Mouse (Mus musculus) liver, embryonic 14.5 days (tissue): Measurements from ENCODE around the gene Card14. TPM values are rescaled to one million over a fixed set of nuclear protein-coding genes. Genes with fewer than 3 reads are reported as not detected.
A peak's percentile ranks its signal among the peaks of the same experiment; 100 is the strongest.

Experiments
- ATAC-seq: fragments of 200-750 bp; cut with Nextera tagmentation; 2 replicates; pipeline ENCODE4 v1.8.0; 2017; ENCODE audit warnings: moderate number of reproducible peaks, mild to moderate bottlenecking, moderate library complexity; ENCODE audit not compliant: insufficient read depth
- DNase-seq, 3 experiments: peaks; one replicate each; pipeline ENCODE4 v3.0.0-alpha.2; 2012 to 2013; ENCODE audit warnings: low read depth in 3 of 3, low spot score in 3 of 3
- H3K27ac ChIP-seq: fragments of 300-500 bp; sonication (generic); 2 replicates; pipeline ENCODE4 v1.5.1; 2014; ENCODE audit warnings: moderate library complexity, mild to moderate bottlenecking, control low read depth, inconsistent platforms
- H3K27me3 ChIP-seq: fragments of 300-500 bp; sonication (generic); 2 replicates; pipeline ENCODE4 v1.6.1; 2014; ENCODE audit warnings: mild to moderate bottlenecking, low read length, moderate library complexity; ENCODE audit not compliant: control insufficient read depth, insufficient read depth
- H3K36me3 ChIP-seq: fragments of 300-500 bp; sonication (generic); replicated peaks from 2 replicates; pipeline ENCODE4 v1.6.1; 2014; ENCODE audit warnings: low read depth; ENCODE audit not compliant: control insufficient read depth, insufficient read depth
- H3K4me1 ChIP-seq, 2 experiments: fragments of 200-500 bp in 1 of 2; fragments of 300-500 bp in 1 of 2; sonication (generic) in 1 of 2; replicated peaks; 2 replicates each; pipeline ENCODE4 v1.6.1; 2012 to 2014; ENCODE audit warnings: antibody characterized with exemption in 1 of 2, inconsistent platforms in 1 of 2, low read length in 1 of 2; ENCODE audit not compliant: control insufficient read depth in 2 of 2, insufficient read depth in 2 of 2
- H3K4me2 ChIP-seq: fragments of 300-500 bp; sonication (generic); 2 replicates; pipeline ENCODE4 v1.6.1; 2014; ENCODE audit warnings: low read depth, mild to moderate bottlenecking, control low read depth, moderate library complexity
- H3K4me3 ChIP-seq, 2 experiments: fragments of 200-500 bp in 1 of 2; fragments of 300-500 bp in 1 of 2; sonication (generic) in 1 of 2; 2 replicates each; pipeline ENCODE4 v1.5.1; 2012 to 2014; ENCODE audit warnings: low read depth in 2 of 2, low read length in 2 of 2, mild to moderate bottlenecking in 2 of 2, control low read depth in 1 of 2, inconsistent platforms in 1 of 2, moderate library complexity in 1 of 2; ENCODE audit not compliant: insufficient read depth in 1 of 2
- H3K9ac ChIP-seq: fragments of 300-500 bp; sonication (generic); replicated peaks from 2 replicates; pipeline ENCODE4 v1.6.1; 2014; ENCODE audit warnings: mild to moderate bottlenecking, control low read depth, moderate library complexity
- H3K9me3 ChIP-seq: fragments of 300-500 bp; sonication (generic); 2 replicates; pipeline ENCODE4 v1.6.1; 2016; ENCODE audit warnings: low read length, mixed read lengths; ENCODE audit not compliant: control insufficient read depth
- CTCF ChIP-seq: IDR thresholded peaks from 2 replicates; pipeline ENCODE4 v1.5.1; 2016; ENCODE audit warnings: antibody characterized with exemption, low read depth, control low read depth
- EP300 ChIP-seq: IDR thresholded peaks from 2 replicates; pipeline ENCODE4 v1.6.1; 2016; ENCODE audit warnings: antibody characterized with exemption, low read depth
- whole genome bisulfite sequencing: fragments of 180-500 bp; shearing (Covaris S2); extraction: QIAGEN DNeasy Blood & Tissue Kit; methylation state at CpG from one replicate; pipeline ENCODE4 v1.1.7; 2014; ENCODE audit not compliant: insufficient replicate concordance; 5-methylcytosine and 5-hydroxymethylcytosine counted together
- microRNA counts: library from miRNA; unstranded; fragments of <30 nt; microRNA quantifications from one replicate; lab custom pipeline; 2016
- microRNA-seq: library from miRNA; unstranded; fragments of <30 nt; microRNA quantifications from one replicate; pipeline ENCODE4, GENCODE M21; 2016
- polyA plus RNA-seq, 2 experiments: library from polyadenylated mRNA; depleted of rRNA in 1 of 2; stranded (reverse) in 1 of 2; unstranded in 1 of 2; fragments of >200 nt; fragmentation: Nextera tagmentation in 1 of 2; extraction: Ambion mirVana in 1 of 2; gene quantifications; 2 replicates each; pipeline versions ENCODE4 v1.2.1 to v1.2.3; 2012 to 2014

The Card14 gene
- polyA plus RNA-seq, 2 experiments, result 0.17 to 0.18 TPM

DNA sequence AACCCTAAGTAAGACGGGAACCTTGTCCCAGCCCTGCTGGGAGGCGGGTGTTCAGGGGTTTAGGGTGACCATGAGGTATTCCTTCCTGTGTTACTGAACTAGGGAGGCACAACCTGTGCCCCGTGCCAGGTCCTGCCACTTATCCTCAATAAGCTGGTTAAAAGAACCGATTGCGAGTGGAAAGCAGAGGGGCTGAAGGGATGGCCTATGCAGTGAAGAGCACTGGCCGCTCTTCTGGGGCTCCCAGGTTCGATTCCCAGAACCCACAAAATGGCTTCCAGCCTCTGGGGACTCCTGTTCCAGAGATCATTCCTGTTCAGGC is 85.9 kb downstream of the Card14 start:
- Histone ChIP-seq H3K9me3 (no peaks in the 10 kb centered on the region), H3K36me3 (no peaks in the 10 kb centered on the region), H3K9ac (peak overlapping the region; percentile 56), H3K4me3 (peak overlapping the region; percentile 78 to 96), H3K4me2 (peak overlapping the region; percentile 87), H3K27me3 (peaks cover 5% of the 10 kb centered on the region; the same call in 1 of the 2 replicates), H3K4me1 (peaks cover 19 to 28% of the 10 kb centered on the region in 2 experiments), H3K27ac (peak overlapping the region; percentile 4)
- 15% methylated on average over 7 of the region's 7 CpGs for WGBS
- ATAC-seq (no peak), DNase-seq (no peak)
- TF ChIP-seq CTCF, result no peak

DNA sequence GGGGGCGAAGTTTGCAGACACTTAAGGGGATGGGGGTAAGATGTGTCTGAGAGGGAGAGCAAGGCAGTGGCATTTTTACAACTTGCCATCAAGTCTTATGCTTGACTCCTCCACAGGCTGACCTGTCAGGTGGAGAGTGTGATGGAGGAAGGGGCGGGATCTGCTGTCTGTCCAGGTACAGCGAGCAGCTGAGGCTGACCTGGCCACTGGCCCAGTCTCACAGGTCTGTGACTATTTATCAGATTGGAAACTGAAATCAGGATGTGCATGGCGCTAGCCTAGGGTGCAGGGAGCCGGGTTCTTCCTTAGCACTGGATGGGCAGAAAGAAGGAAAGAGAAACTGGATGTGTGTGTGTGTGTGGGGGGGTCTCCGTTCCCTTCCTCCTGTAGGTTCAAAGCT is 86.6 kb downstream of the Card14 start:
- peaks cover 5% of the 10 kb centered on the region; the same call in 1 of the 2 replicates for H3K27me3 ChIP-seq
- DNase-seq, result no peak
- no peak overlapping the region for H3K27ac ChIP-seq
- H3K9me3 ChIP-seq, result no peaks in the 10 kb centered on the region
- WGBS, result 65% methylated on average over 6 of the region's 6 CpGs
- TF ChIP-seq CTCF, result no peak
- no peak for TF ChIP-seq EP300
- H3K9ac ChIP-seq, result no peak overlapping the region; the same call in 1 of the 2 replicates
- no peaks in the 10 kb centered on the region for H3K36me3 ChIP-seq
- peaks cover 19 to 28% of the 10 kb centered on the region in 2 experiments for H3K4me1 ChIP-seq
- peak overlapping the region; percentile 78 to 96; a peak in 3 of 4 replicates for H3K4me3 ChIP-seq
- ATAC-seq, result no peak
- peak overlapping the region; percentile 87 for H3K4me2 ChIP-seq

MicroRNAs encoded within 50 kb of the gene (microRNA counts, 519-probe panel; counts per million panel counts)
- microRNA mmu-miR-1932 (lab: Ali Mortazavi, UCI), result 69.9 counts per million

Small RNAs within 50 kb of the gene (microRNA-seq; reads per million reads assigned to microRNA genes)
- gene Mir1932, result not detected

Other genes with a start within 250 kb of the Card14 start
- gene Cbx4, start 221.5 kb upstream of the Card14 start, polyA plus RNA-seq (2012; rRNA removed), result 1.8 and 3.3 TPM in 2 replicates
- 1.6 and 2.0 TPM in 2 replicates for gene Cbx4, start 221.5 kb upstream of the Card14 start, polyA plus RNA-seq (2014; fragmentation: Nextera tagmentation; extraction: Ambion mirVana)
- gene Tbc1d16, start 79.3 kb upstream of the Card14 start, polyA plus RNA-seq (2012; rRNA removed), result 0.92 and 1.0 TPM in 2 replicates
- 0.58 and 0.76 TPM in 2 replicates for gene Tbc1d16, start 79.3 kb upstream of the Card14 start, polyA plus RNA-seq (2014; fragmentation: Nextera tagmentation; extraction: Ambion mirVana)
- 0.42 and 0.59 TPM in 2 replicates for gene Ccdc40, start 79.2 kb upstream of the Card14 start, polyA plus RNA-seq (2012; rRNA removed)
- gene Ccdc40, start 79.2 kb upstream of the Card14 start, polyA plus RNA-seq (2014; fragmentation: Nextera tagmentation; extraction: Ambion mirVana), result 0.29 and 0.42 TPM in 2 replicates
- gene Gaa, start 39.9 kb upstream of the Card14 start, polyA plus RNA-seq (2012; rRNA removed), result 14.7 and 18.8 TPM in 2 replicates
- gene Gaa, start 39.9 kb upstream of the Card14 start, polyA plus RNA-seq (2014; fragmentation: Nextera tagmentation; extraction: Ambion mirVana), result 11.8 and 14.7 TPM in 2 replicates
- gene Eif4a3, start 7.7 kb upstream of the Card14 start, polyA plus RNA-seq (2012; rRNA removed), result 67.7 and 95.8 TPM in 2 replicates
- 160 and 170 TPM in 2 replicates for gene Eif4a3, start 7.7 kb upstream of the Card14 start, polyA plus RNA-seq (2014; fragmentation: Nextera tagmentation; extraction: Ambion mirVana)
- gene Sgsh, start 47.8 kb downstream of the Card14 start, polyA plus RNA-seq (2012; rRNA removed), result 1.2 and 1.3 TPM in 2 replicates
- 1.3 and 2.2 TPM in 2 replicates for gene Sgsh, start 47.8 kb downstream of the Card14 start, polyA plus RNA-seq (2014; fragmentation: Nextera tagmentation; extraction: Ambion mirVana)
- 1.2 TPM in 2 replicates for gene Slc26a11, start 47.8 kb downstream of the Card14 start, polyA plus RNA-seq (2012; rRNA removed)
- gene Slc26a11, start 47.8 kb downstream of the Card14 start, polyA plus RNA-seq (2014; fragmentation: Nextera tagmentation; extraction: Ambion mirVana), result 1.1 and 1.2 TPM in 2 replicates
- 5.4 and 6.5 TPM in 2 replicates for gene Rnf213, start 85.3 kb downstream of the Card14 start, polyA plus RNA-seq (2012; rRNA removed)
- gene Rnf213, start 85.3 kb downstream of the Card14 start, polyA plus RNA-seq (2014; fragmentation: Nextera tagmentation; extraction: Ambion mirVana), result 4.9 and 5.8 TPM in 2 replicates
- gene Endov, start 183.6 kb downstream of the Card14 start, polyA plus RNA-seq (2012; rRNA removed), result 3.9 and 4.3 TPM in 2 replicates
- gene Endov, start 183.6 kb downstream of the Card14 start, polyA plus RNA-seq (2014; fragmentation: Nextera tagmentation; extraction: Ambion mirVana), result 5.0 and 5.1 TPM in 2 replicates
- 0.01 TPM in 1 of 2 replicates, not detected in the other for gene Nptx1, start 240.0 kb downstream of the Card14 start, polyA plus RNA-seq (2012; rRNA removed)
- 0.06 TPM in 1 of 2 replicates, not detected in the other for gene Nptx1, start 240.0 kb downstream of the Card14 start, polyA plus RNA-seq (2014; fragmentation: Nextera tagmentation; extraction: Ambion mirVana)